Mouse (Mus musculus): ENCODE measurements around the gene Pax7.

Gene Pax7

GRCm38 (mm10) chr4:139831501-139832230 lies 1.7 kb downstream of the Pax7 start:
- intact Hi-C loops (cut with DNase I) = no loop called here

- intact Hi-C loops (cut with DNase I) = no loop called here
These were observed 2.5 kb downstream of the Pax7 start for GRCm38 (mm10) chr4:139830581-139831387.

GRCm38 (mm10) chr4:139830053-139830452 lies 3.3 kb downstream of the Pax7 start:
- intact Hi-C loops (cut with DNase I) = no loop called here

- intact Hi-C loops (cut with DNase I) = no loop called here
These were observed 4.3 kb downstream of the Pax7 start for GRCm38 (mm10) chr4:139828871-139829590.

GRCm38 (mm10) chr4:139828283-139828678 lies 5.0 kb downstream of the Pax7 start:
- intact Hi-C loops (cut with DNase I) = no loop called here

GRCm38 (mm10) chr4:139827501-139828282 lies 5.6 kb downstream of the Pax7 start:
- intact Hi-C loops (cut with DNase I) = no loop called here

GRCm38 (mm10) chr4:139826231-139826630 lies 7.1 kb downstream of the Pax7 start:
- intact Hi-C loops (cut with DNase I) = no loop called here

- intact Hi-C loops (cut with DNase I) = no loop called here
These were observed 7.8 kb downstream of the Pax7 start for GRCm38 (mm10) chr4:139825326-139826112.

GRCm38 (mm10) chr4:139824572-139825325 lies 8.6 kb downstream of the Pax7 start:
- intact Hi-C loops (cut with DNase I) = no loop called here

GRCm38 (mm10) chr4:139823870-139824472 lies 9.4 kb downstream of the Pax7 start:
- intact Hi-C loops (cut with DNase I) = no loop called here

GRCm38 (mm10) chr4:139823138-139823869 lies 10.0 kb downstream of the Pax7 start:
- intact Hi-C loops (cut with DNase I) = no loop called here

- intact Hi-C loops (cut with DNase I) = no loop called here
These were observed 10.9 kb downstream of the Pax7 start for GRCm38 (mm10) chr4:139822214-139823137.

GRCm38 (mm10) chr4:139821491-139822160 lies 11.7 kb downstream of the Pax7 start:
- intact Hi-C loops (cut with DNase I) = no loop called here

- intact Hi-C loops (cut with DNase I) = no loop called here
These were observed 12.3 kb downstream of the Pax7 start for GRCm38 (mm10) chr4:139821071-139821470.

- intact Hi-C loops (cut with DNase I) = no loop called here
These were observed 13.8 kb downstream of the Pax7 start for GRCm38 (mm10) chr4:139819411-139820030.

GRCm38 (mm10) chr4:139818163-139818562 lies 15.2 kb downstream of the Pax7 start:
- intact Hi-C loops (cut with DNase I) = no loop called here
